Comparison of ENCODE assay signal across 9 mouse cellular contexts in genomic region chr7:79371321-79371879, GRCm38 (mm10). TPM values are rescaled to one million over a fixed set of nuclear protein-coding genes. Genes with fewer than 3 reads are reported as not detected.
A peak's percentile ranks its signal among the peaks of the same experiment; 100 is the strongest.
DNase-seq lines count a peak whose midpoint lies in the region; ATAC-seq lines count a peak whose summit lies in the region.
"Had no signal": no experiment of that assay in that cellular context is flagged by ENCODE, and none has a peak within 500 bp of the region (broad histone marks: within the 10 kb centered on the region; RNA-seq: fewer than 3 reads in every experiment).

No protein-coding gene starts in this region.

- no peaks in the 10 kb centered on the region for H3K9me3 ChIP-seq in heart, embryonic 12.5 days (replicated peaks)
- H3K9me3 ChIP-seq in lung, embryonic 15.5 days, result no peaks in the 10 kb centered on the region
- H3K9me3 ChIP-seq: heart, embryonic 13.5 days had no signal

- H3K4me1 ChIP-seq in heart, embryonic 12.5 days (replicated peaks), result peaks cover 6% of the 10 kb centered on the region; the same call in 1 of the 2 replicates
- H3K4me1 ChIP-seq in lung, embryonic 15.5 days, result no peaks in the 10 kb centered on the region

- ATAC-seq in heart, embryonic 12.5 days (ENCODE audit: insufficient number of reproducible peaks, low FRiP score), result peak; percentile 78; the same call in 1 of the 2 replicates
- peak; percentile 76 for ATAC-seq in lung, embryonic 15.5 days (ENCODE audit: borderline replicate concordance, extremely low read depth, low FRiP score, low TSS enrichment)

- no peaks in the 10 kb centered on the region for H3K36me3 ChIP-seq in heart, embryonic 12.5 days
- H3K36me3 ChIP-seq in lung, embryonic 15.5 days, result no peaks in the 10 kb centered on the region
- H3K36me3 ChIP-seq: heart, embryonic 13.5 days had no signal

- H3K27ac ChIP-seq in heart, embryonic 12.5 days (ENCODE audit: poor library complexity, severe bottlenecking), result no peak overlapping the region
- H3K27ac ChIP-seq in lung, embryonic 15.5 days, result no peak overlapping the region
- H3K27ac ChIP-seq: heart, embryonic 13.5 days had no signal

- 38% methylated on average over 10 of the region's 10 CpGs for WGBS in heart, embryonic 12.5 days
- 37% methylated on average over 10 of the region's 10 CpGs for WGBS in lung, embryonic 15.5 days

- no peak overlapping the region for H3K4me3 ChIP-seq in heart, embryonic 12.5 days
- no peak overlapping the region for H3K4me3 ChIP-seq in lung, embryonic 15.5 days
- H3K4me3 ChIP-seq: heart, embryonic 13.5 days had no signal

- H3K9ac ChIP-seq in heart, embryonic 12.5 days, result no peak overlapping the region
- no peak overlapping the region for H3K9ac ChIP-seq in lung, embryonic 15.5 days
- H3K9ac ChIP-seq: heart, embryonic 13.5 days had no signal

- 0 out of 2 replicates have a peak, but pooled peaks cover 9% of the 10 kb centered on the region for H3K27me3 ChIP-seq in heart, embryonic 12.5 days (replicated peaks)
- no peaks in the 10 kb centered on the region for H3K27me3 ChIP-seq in lung, embryonic 15.5 days

- peak; percentile 75 for DNase-seq in CD4-positive helper T cell, adult 2 months (ENCODE audit: low read depth, low spot score)
- DNase-seq in adipocyte (ENCODE audit: low spot score), result peak; percentile 66
- DNase-seq in embryo, embryonic 10.5 days (ENCODE audit: low spot score), result peak; percentile 88
- DNase-seq in kidney, postnatal 10 days, result peak; percentile 85
- peak; percentile 52 for DNase-seq in retina, adult 2 months (ENCODE audit: low read depth, low spot score)
- peak; percentile 86 for DNase-seq in thymus, postnatal 25 days

- H3K4me2 ChIP-seq in heart, embryonic 12.5 days, result no peak overlapping the region
- no peak overlapping the region for H3K4me2 ChIP-seq in lung, embryonic 15.5 days
- H3K4me2 ChIP-seq: heart, embryonic 13.5 days had no signal

RNA-seq across cellular contexts. Expression of gene Rlbp1, which starts 15.4 kb away (rescaled TPM):
- polyA plus RNA-seq in heart, embryonic 12.5 days (2016; fragmentation: Nextera tagmentation; extraction: Ambion mirVana), result not detected in 2 replicates
- polyA plus RNA-seq in lung, embryonic 15.5 days (2015; fragmentation: Nextera tagmentation; extraction: Ambion mirVana), result 0.16 and 0.30 TPM in 2 replicates
- polyA plus RNA-seq: heart, embryonic 13.5 days had no signal

RNA-seq across cellular contexts. Expression of gene Fanci, which starts 20.3 kb away (rescaled TPM):
- polyA plus RNA-seq in heart, embryonic 12.5 days (2016; fragmentation: Nextera tagmentation; extraction: Ambion mirVana), result 12.0 and 12.2 TPM in 2 replicates
- 14.5 and 15.1 TPM in 2 replicates for polyA plus RNA-seq in lung, embryonic 15.5 days (2015; fragmentation: Nextera tagmentation; extraction: Ambion mirVana)
